Mouse (Mus musculus) thymus, postnatal 4 days (tissue): Measurements from ENCODE around the gene Asb6.

Experiments used
- DNase-seq: peaks from one replicate; pipeline ENCODE4 v3.0.0; 2021

Gene Asb6

DNA sequence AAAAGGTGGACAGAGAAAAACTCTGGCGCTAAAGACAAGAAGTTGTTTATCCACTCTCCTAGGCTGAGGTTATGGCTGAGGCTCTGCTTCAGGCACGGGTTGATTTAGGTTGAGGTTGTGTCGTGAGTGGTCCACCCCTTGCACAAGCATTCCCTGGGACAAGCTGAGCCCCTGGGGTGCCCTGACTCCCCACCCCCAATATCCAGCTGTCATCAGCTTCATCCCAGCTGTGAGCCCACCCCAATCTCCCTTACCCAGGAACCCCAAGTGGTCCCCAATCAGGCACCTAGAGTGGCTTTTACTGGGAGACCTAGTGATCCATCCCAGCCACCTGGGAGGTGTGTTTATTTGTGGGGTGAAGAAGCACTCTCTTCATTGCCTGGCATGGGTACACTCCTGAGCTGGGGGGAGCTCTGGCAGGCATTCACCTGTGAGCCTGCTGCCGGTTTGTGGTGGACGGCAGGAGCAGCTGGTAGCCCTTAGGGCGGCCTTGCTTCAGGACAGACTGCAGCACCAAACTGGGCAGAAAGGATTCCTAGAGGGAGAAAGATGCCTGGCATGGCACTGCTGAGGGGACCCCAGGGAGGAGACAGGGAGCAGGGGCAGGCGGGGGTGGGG is 34.8 kb downstream of the Asb6 start:
- no peak for DNase-seq

DNA sequence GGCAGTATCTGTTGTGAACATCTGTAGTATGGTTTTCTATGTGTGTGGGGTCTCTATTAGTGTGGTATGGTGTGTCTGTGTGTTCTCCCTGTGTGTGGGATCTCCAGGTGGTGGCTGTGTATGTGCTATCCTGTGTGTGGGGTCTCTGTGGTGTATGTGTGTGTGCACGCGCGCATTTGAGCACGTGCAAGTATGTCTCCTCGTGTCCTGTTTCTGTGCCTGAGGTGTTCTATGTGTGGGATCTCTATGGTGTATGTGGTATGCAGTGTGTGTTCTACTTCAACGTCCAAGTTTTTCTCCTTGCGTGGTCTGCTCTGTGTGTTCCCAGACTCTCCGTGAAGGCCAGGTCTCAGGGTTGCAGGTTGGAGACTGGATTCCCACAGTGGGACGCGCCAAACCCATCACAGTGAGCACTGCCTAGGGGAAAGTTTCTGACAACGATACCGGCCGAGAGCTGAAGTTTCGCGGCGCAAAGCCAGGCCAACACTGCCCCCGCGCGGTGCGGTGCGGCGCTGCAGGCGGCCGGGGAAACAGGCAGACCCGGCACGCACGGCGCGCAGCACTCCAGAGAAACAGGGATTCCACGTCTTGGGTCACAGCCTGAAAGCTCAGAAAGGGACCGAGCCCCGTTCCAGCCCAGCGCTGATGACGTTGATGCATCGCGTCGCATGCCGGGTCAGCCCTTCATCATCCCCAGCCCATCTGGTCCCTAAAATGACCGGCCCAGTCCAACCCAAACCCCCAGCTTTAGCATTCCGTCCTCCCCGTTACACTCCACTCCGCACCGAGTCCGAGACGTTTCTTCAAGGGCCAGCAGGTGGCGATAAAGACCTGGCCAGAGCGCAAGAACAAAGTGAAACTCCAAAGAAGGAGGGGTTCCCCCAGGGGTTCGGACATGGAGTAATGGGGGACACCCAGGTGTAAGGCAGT is 35.7 kb downstream of the Asb6 start:
- peak; percentile 96 for DNase-seq

DNA sequence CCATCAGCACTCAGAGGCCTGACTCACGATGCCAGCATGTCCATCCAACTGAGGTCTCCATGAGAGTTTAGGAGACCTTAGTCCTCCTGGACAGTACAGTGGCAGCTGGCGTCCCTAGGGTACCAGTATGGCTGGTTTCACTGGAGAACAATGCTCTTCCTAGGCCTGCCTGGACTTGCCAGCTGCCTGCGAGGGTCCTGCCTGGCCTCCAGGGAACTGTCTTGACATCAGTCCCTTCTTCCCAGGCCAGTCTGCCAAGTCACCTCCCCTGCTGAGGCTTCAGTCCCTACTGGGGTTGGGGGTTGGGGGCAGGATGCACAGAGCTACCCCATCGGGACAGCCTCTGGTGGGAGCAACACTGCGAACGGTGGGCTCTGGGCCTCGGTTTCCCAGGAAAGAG is 38.1 kb downstream of the Asb6 start:
- DNase-seq, result no peak

DNA sequence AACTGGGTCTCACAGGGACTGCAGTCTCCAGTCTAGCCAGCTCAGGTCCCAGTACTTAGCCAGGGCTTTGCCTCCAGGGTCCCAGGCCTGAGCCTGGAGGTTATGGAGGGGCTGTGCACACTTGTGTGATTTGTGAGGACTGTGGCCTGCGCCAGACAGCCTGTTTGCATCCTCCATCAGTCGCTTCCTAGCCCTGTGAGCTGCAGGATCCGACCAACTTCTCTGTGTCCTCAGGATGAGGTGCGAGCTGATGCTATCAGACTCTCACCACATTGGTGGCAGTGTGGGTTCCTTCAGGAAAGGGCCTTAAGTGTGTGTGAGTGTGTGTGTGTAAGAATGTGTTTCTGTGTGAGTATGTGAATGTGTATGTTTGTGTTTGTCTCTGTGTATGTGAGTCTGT is 42.7 kb downstream of the Asb6 start:
- DNase-seq, result no peak

DNA sequence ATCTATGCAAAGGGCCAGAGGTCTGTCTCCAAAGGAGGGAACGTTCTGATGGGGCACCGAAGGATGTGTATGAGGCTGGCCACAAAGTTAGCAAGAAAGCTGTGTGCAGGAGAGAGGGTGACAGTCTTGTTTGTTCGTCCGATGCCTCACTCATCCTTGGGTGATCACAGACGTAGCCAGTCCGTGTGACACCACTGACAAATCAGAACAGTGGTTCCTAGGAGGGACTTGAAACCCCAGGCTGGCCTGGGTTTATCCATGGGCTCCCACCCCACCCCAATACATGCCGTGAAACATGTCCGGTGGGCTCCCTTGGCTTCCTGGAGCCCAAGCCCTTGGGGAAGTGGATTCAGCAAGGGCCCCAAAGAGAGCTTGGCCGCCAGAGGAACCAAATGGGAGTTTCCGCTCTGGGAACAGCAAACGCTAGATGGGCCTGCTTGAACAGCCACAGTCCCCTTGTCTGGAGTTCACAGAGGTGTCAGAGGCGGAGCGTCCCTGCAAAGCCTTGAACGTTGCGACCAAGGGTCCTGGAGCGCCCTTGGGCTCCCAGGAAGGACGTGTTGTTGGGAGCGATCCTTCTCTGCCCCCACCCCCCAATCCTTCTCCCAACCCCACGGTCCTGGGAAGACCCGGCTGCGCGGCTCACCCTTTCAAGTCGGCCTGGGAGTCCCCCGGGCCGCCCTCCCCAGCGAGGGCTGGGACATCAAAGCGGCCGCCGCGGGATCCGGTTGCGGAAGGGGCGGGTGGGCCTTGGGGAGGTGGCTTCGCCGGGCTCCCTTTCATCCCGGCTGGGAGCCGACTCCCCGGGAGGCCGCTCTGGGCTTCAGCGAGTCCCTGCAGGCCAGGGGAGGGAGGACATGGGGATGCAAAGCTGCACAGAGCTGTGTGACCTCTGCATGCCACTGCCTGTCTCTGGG is 45.8 kb downstream of the Asb6 start:
- peak; percentile 85 for DNase-seq

DNA sequence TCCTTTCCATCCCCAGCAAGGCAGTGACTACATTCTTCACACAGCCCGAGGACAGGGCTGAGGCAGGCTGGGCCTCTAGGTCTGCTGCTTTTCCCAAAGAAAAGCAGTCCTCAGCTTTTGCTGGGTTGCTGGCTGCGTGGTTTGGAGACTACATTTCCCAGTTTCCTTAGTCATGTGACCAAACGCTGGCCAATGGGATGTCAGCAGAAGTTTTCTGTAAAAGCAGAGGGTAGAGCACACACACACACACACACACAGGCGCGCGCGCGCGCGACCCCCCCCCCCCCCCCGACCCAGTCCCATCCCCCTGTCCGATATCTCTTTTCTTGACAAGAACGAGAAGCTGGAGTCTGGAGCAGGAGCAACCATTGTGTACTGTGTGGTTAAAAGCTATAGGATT is 46.8 kb downstream of the Asb6 start:
- DNase-seq, result peak; percentile 65

DNA sequence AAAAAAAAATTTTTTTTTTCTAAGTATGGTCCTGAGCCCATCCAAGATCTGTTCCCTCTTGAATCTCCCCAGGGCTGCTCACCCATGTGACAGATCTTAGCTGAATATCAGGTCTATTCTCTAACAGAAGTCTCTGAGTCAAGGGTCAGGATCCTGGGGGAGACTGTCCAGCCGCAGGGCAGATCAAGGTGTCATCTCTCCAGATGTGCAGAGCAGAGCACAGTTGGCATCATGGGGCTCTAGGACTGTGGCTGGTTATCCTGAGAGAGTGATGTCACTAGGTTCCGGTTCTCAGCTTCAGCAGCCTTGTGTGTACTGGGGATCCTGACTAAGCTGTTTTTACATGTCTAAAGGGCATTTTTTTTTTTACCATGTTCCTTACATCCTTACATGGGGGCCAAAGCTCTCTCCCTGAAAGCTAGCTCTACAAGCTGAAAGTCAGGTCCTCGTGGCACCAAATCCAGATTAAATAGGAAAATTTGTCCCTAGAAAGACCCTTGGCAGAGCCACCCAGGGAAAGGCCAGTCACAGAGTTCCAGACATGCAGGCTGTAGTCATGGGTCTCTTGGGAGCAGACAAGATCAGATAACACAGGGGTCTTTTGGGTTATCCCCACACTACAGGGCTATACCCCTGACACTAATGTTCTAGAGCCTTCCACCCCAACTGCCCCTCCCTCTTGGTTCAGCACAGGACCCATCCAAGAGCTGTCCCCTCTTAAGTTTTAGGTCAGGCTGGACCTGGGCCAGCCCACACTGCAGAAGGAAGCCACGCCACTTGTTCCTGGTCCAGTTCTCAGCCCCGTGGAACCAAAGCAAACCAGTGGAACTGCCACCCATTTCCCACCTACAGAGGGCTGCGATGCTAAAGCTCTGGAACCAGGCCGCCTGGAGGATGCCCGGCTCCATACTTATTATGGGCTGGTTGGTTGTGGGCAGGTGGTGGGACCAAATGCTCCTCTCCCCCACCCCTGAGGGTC is 47.5 kb downstream of the Asb6 start:
- DNase-seq, result no peak

DNA sequence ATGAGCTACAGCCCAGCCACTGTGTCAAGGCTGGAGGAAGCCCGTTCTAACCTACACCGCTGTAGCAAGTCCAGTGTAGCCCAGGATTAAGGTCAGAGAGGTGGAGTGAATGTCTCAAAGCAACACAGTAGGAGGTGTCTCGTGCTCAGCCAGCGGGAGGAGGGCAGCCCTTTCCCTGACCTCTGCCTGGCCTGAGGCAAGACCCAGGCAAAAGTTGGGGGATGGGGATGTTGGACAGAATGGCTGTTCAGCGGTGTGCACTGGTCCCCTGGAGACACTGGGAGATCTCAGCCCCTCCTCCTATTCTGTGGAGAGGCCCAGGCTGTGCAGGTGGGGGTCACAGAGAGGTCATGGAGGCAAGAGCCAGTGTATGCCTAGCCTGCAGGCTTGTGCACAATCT is 50.9 kb downstream of the Asb6 start:
- no peak for DNase-seq

DNA sequence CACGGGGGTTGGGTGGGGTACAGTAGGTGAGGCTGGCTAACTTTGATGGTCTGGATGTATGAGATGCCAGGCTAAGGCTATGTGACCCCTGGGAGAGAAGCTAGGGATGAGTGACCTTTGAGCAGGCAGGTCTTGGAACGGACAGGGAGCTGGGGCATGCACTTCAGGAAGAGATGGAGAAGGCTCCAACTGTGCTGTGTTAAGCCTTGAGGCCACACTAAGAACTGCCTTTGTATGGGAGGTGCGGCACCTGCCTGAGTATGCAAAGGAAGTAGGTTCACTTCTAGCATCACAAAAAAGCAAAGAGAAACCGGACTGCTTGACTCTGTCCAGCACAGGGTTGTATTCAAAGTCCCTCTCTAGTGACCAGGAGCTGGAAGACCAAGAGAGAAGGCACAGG is 51.9 kb downstream of the Asb6 start:
- no peak for DNase-seq

DNA sequence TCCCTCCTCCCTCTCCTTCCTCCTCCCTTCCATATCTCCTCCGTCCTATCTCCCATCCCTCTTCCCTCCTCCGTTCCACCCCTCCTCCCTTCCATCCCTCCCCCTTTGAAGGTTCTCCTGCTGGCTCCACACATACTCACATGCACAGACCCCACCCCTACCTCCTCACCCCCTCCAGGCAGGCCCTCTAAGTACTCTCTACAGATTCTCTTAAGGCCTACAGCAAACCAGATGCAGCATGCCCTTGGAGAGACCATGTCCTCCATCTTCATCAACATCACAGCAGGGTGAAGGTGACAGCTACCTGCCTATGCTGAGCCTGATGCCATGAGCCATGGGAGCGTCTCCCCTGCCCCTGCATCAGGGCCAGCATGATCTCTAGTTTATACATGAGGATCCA is 52.9 kb downstream of the Asb6 start:
- DNase-seq, result no peak

DNA sequence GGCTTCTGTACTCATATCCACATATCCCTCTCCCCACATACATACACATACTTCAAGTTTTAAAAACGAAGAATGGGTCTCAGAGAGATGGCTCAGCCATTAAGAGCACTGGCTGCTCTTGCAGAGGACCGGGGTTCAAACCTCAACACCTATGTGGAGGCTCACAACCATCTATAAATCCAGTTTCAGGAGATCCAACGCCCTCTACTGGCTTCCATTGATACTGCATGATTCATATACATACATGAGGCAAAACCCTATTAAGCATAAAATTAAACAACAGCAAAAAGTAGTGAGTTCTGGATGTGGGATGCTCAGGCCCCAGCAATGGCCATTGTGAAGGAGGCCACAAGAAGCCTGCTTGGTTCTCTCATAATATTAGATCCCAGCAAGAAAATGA is 54.2 kb downstream of the Asb6 start:
- DNase-seq, result no peak

DNA sequence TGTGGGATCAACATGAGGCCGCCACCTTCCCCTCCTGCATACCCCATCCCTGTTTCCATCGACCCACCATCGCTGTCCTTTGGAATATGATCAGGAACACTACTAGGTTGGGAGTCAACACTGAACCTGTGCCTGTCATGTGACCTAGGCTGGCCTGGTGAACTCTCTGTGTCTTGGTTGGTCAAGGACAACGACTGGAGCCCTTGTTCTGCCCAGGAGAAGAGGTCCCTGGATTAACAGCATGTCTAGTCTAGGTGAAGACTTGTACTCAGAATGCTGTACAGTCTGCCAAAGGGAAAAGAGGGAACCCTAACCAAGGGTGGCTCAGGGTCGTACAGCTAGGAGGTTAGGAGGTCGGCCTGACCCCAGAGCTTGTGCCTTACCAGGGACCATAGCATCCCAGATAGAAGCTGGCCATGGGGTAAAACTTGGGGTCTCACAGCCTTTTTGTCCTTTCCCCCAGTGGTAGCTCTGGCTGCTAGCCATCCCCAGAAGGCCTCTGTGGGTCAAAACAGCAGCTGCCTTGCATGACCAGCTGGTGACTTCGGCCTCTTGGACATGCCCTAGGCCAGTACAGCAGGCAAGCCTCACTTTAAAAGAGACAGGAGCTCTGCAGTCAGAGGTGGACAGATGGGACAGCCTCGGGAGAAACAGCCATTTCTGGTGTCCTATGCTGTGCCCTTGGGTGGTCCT is 56.7 kb downstream of the Asb6 start:
- no peak for DNase-seq
